Mouse (Mus musculus): Measurements from ENCODE around the gene E2f3.

DNA sequence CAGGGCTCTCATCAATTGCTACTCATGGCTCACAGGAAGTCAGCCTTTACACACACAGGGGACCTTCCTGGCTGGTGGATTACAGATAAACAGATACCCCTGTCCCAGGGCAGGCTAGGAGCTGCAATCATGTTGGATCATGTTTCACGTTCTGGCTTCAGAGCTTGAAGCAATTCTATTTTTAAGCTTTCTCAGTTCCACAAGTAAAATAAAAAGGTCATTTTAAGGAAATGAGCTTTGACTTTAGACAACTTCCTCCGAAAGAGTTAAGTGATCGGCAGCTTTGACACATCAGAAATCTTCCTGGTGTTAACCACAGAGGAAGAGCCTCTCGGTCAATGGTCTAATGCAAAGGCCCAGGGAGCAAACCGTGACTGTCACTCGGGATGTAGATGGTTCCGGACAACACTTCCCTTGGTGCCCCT is 6.7 kb downstream of the E2f3 start:
- TF ChIP-seq EP300 (IDR thresholded peaks at IDR 0.05; ENCODE audit: low read depth): no peak
- TF ChIP-seq CTCF (IDR thresholded peaks at IDR 0.05; ENCODE audit: low read depth): no peak
